11 mouse cellular contexts compared by ENCODE assay signal in the genomic region with DNA sequence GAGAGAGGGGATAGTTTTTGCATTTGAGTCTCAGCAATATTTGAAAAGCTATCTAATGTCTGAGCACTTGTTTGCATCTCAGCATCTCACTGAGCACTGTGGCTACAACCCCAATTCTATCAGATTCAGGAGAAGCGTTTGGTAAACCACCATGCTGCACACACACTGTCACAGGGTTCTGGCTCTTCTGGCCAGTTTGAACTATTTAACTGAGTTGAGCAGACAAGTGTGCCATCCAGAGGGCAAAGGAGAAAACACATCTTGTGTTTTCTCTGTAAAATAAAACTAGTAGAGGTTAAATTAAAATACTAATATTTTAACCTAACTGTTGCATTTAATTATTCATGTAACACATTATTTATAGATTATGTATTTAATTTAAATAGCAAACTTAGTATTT.
DNase-seq lines count a peak whose midpoint lies in the region; ATAC-seq and TF ChIP-seq lines count a peak whose summit lies in the region.
"Had no signal": no experiment of that assay in that cellular context is flagged by ENCODE, and none has a peak within 500 bp of the region (broad histone marks: within the 10 kb centered on the region; RNA-seq: fewer than 3 reads in every experiment).

No protein-coding gene starts in this region.

- 31% methylated on average over 1 of the region's 1 CpGs for WGBS in midbrain, embryonic 14.5 days
- 46% methylated on average over 1 of the region's 1 CpGs for WGBS in midbrain, embryonic 10.5 days

- H3K36me3 ChIP-seq in midbrain, embryonic 14.5 days (ENCODE audit: control insufficient read depth, insufficient read depth, low read length) = peaks cover 5% of the 10 kb centered on the region; the same call in 1 of the 2 replicates
- no peaks in the 10 kb centered on the region for H3K36me3 ChIP-seq in midbrain, embryonic 10.5 days

- H3K27me3 ChIP-seq in midbrain, embryonic 14.5 days (ENCODE audit: control insufficient read depth, insufficient read depth, low read length) = no peaks in the 10 kb centered on the region
- no peaks in the 10 kb centered on the region for H3K27me3 ChIP-seq in midbrain, embryonic 10.5 days (ENCODE audit: low read depth, poor library complexity, severe bottlenecking)
- H3K27me3 ChIP-seq: heart, embryonic 15.5 days had no signal

- H3K9ac ChIP-seq in midbrain, embryonic 14.5 days (replicated peaks; ENCODE audit: low read length) = no peak overlapping the region
- H3K9ac ChIP-seq: heart, embryonic 15.5 days had no signal

- no peak overlapping the region for H3K4me2 ChIP-seq in midbrain, embryonic 14.5 days (ENCODE audit: low read length)
- H3K4me2 ChIP-seq: heart, embryonic 15.5 days had no signal

- no peak overlapping the region for H3K27ac ChIP-seq in gastrocnemius, adult 2 months
- H3K27ac ChIP-seq in midbrain, embryonic 14.5 days (replicated peaks; ENCODE audit: low read depth, low read length) = no peak overlapping the region
- H3K27ac ChIP-seq in midbrain, embryonic 10.5 days (replicated peaks) = no peak overlapping the region
- H3K27ac ChIP-seq: heart, embryonic 15.5 days had no signal

- no peak overlapping the region for H3K4me3 ChIP-seq in gastrocnemius, adult 2 months
- H3K4me3 ChIP-seq in midbrain, embryonic 14.5 days (replicated peaks; ENCODE audit: low read depth, low read length) = no peak overlapping the region
- no peak overlapping the region for H3K4me3 ChIP-seq in midbrain, embryonic 10.5 days
- H3K4me3 ChIP-seq: heart, embryonic 15.5 days had no signal

- DNase-seq in gastrocnemius, adult 2 months = no peak
- no peak for DNase-seq in gastrocnemius, postnatal 25 days
- DNase-seq in midbrain, embryonic 14.5 days = peak; percentile 63
- no peak for DNase-seq in midbrain, embryonic 10.5 days (ENCODE audit: low spot score)
- peak; percentile 20 for DNase-seq in retina, postnatal 7 days (ENCODE audit: low read depth, low spot score)
- DNase-seq in adrenal gland, postnatal 25 days = no peak
- DNase-seq in spleen, adult 12 weeks (ENCODE audit: low spot score) = no peak
- DNase-seq: kidney, adult 8-10 months had no signal

- ATAC-seq in midbrain, embryonic 14.5 days (ENCODE audit: low FRiP score, low TSS enrichment) = no peak
- peak; percentile 54; the same call in 1 of the 2 replicates for ATAC-seq in common myeloid progenitor, adult 5-6 weeks (replicated peaks; ENCODE audit: low read depth, poor library complexity, severe bottlenecking)

- H3K9me3 ChIP-seq in midbrain, embryonic 14.5 days (ENCODE audit: control insufficient read depth, low read length) = no peaks in the 10 kb centered on the region
- H3K9me3 ChIP-seq in midbrain, embryonic 10.5 days (replicated peaks) = no peaks in the 10 kb centered on the region
- H3K9me3 ChIP-seq: G1E; heart, embryonic 15.5 days had no signal

- intact Hi-C loops in gastrocnemius, adult 2 months (cut with DNase I) = loop anchor here (10.0 kb wide), 2 partner anchors 170 to 430 kb away; no protein-coding TSS in a partner anchor

- H3K4me1 ChIP-seq in midbrain, embryonic 14.5 days (ENCODE audit: control insufficient read depth, insufficient read depth, low read length) = no peaks in the 10 kb centered on the region
- H3K4me1 ChIP-seq in midbrain, embryonic 10.5 days = no peaks in the 10 kb centered on the region
- H3K4me1 ChIP-seq: heart, embryonic 15.5 days had no signal

- peak; percentile 41 for TF ChIP-seq CTCF in gastrocnemius, adult 2 months (IDR thresholded peaks at IDR 0.05)

Comparison
In these comparisons a context has a peak if more than half of its experiments do, and no peak if none do; other contexts are left out.
1. DNase-seq: peak in midbrain, embryonic 14.5 days (single experiment) and retina, postnatal 7 days (single experiment); none in gastrocnemius, adult 2 months (single experiment), gastrocnemius, postnatal 25 days (single experiment), midbrain, embryonic 10.5 days (single experiment), adrenal gland, postnatal 25 days (single experiment) and spleen, adult 12 weeks (single experiment).